Mouse (Mus musculus) embryonic fibroblast, embryonic 13.5 days (primary cell): ENCODE measurements around the gene Copg2. TPM values are rescaled to one million over a fixed set of nuclear protein-coding genes. Genes with fewer than 3 reads are reported as not detected.

ENCODE experiments used
- H3K27ac ChIP-seq: 2 replicates; pipeline ENCODE4 v1.5.1; 2012; ENCODE audit warnings: low read length, control low read depth, inconsistent platforms; ENCODE audit not compliant: insufficient read depth
- H3K4me1 ChIP-seq: 2 replicates; pipeline ENCODE4 v1.6.1; 2011; ENCODE audit warnings: low read length; ENCODE audit not compliant: control insufficient read depth, insufficient read depth
- H3K4me3 ChIP-seq: 2 replicates; pipeline ENCODE4 v1.5.1; 2011; ENCODE audit warnings: mild to moderate bottlenecking, control low read depth, low read length; ENCODE audit not compliant: insufficient read depth
- CTCF ChIP-seq: IDR thresholded peaks from 2 replicates; pipeline ENCODE4 v1.5.1; 2011; ENCODE audit warnings: mild to moderate bottlenecking, control low read depth, low read length, moderate library complexity, borderline replicate concordance; ENCODE audit not compliant: insufficient read depth
- POLR2A ChIP-seq: IDR thresholded peaks from 2 replicates; pipeline ENCODE4 v1.6.1; 2011; ENCODE audit warnings: low read depth, mild to moderate bottlenecking, control low read depth, low read length, moderate library complexity
- polyA plus RNA-seq: library from polyadenylated mRNA; stranded (reverse); fragments of >200 nt; gene quantifications from 2 replicates; pipeline ENCODE4 v1.2.4, GENCODE M21; 2011; ENCODE audit warnings: low read depth; ENCODE audit not compliant: missing spikeins, insufficient read length

Gene Copg2
- polyA plus RNA-seq, 1 experiment: 43.8 TPM

GRCm38 (mm10) chr6:30722385-30723164, 174.0 kb downstream of the Copg2 start:
- Histone ChIP-seq H3K4me3 (no peak overlapping the region), H3K27ac (no peak overlapping the region), H3K4me1 (no peaks in the 10 kb centered on the region)
- TF ChIP-seq POLR2A (no peak), CTCF (no peak)

GRCm38 (mm10) chr6:30716796-30717195, 179.8 kb downstream of the Copg2 start:
- Histone ChIP-seq H3K4me1 (no peaks in the 10 kb centered on the region), H3K27ac (no peak overlapping the region), H3K4me3 (no peak overlapping the region)
- TF ChIP-seq POLR2A: no peak
- TF ChIP-seq CTCF: no peak

- no peak for TF ChIP-seq POLR2A
- TF ChIP-seq CTCF: no peak
- Histone ChIP-seq H3K27ac (no peak overlapping the region), H3K4me3 (no peak overlapping the region), H3K4me1 (no peaks in the 10 kb centered on the region)
Observed at GRCm38 (mm10) chr6:30714891-30715471, 181.6 kb downstream of the Copg2 start.

- Histone ChIP-seq H3K4me3 (no peak overlapping the region), H3K4me1 (no peaks in the 10 kb centered on the region), H3K27ac (no peak overlapping the region)
- no peak for TF ChIP-seq CTCF
- TF ChIP-seq POLR2A: no peak
Observed at GRCm38 (mm10) chr6:30713896-30714295, 182.7 kb downstream of the Copg2 start.

GRCm38 (mm10) chr6:30713455-30713854, 183.1 kb downstream of the Copg2 start:
- Histone ChIP-seq H3K27ac (no peak overlapping the region), H3K4me3 (no peak overlapping the region), H3K4me1 (no peaks in the 10 kb centered on the region)
- no peak for TF ChIP-seq POLR2A
- TF ChIP-seq CTCF: no peak

- H3K4me1 ChIP-seq: no peaks in the 10 kb centered on the region
- H3K4me3 ChIP-seq: no peak overlapping the region
- TF ChIP-seq CTCF (no peak), POLR2A (no peak)
- no peak overlapping the region for H3K27ac ChIP-seq
Observed at GRCm38 (mm10) chr6:30712484-30712883, 184.1 kb downstream of the Copg2 start.

GRCm38 (mm10) chr6:30711365-30711763, 185.2 kb downstream of the Copg2 start:
- H3K4me3 ChIP-seq: no peak overlapping the region
- H3K4me1 ChIP-seq: no peaks in the 10 kb centered on the region
- no peak for TF ChIP-seq POLR2A
- no peak for TF ChIP-seq CTCF
- no peak overlapping the region for H3K27ac ChIP-seq

GRCm38 (mm10) chr6:30710371-30711364, 185.9 kb downstream of the Copg2 start:
- Histone ChIP-seq H3K4me1 (no peaks in the 10 kb centered on the region), H3K4me3 (no peak overlapping the region), H3K27ac (no peak overlapping the region)
- TF ChIP-seq CTCF (no peak), POLR2A (no peak)

- TF ChIP-seq CTCF (no peak), POLR2A (no peak)
- Histone ChIP-seq H3K4me1 (no peaks in the 10 kb centered on the region), H3K27ac (no peak overlapping the region), H3K4me3 (no peak overlapping the region)
Observed at GRCm38 (mm10) chr6:30709115-30709514, 187.5 kb downstream of the Copg2 start.
